Mouse (Mus musculus) layer of hippocampus, adult 2 months (tissue): ENCODE results near the gene Plekhm1. TPM values are rescaled to one million over a fixed set of nuclear protein-coding genes. Genes with fewer than 3 reads are reported as not detected.
"Not testable (repeated sequence)": the region's sequence is repeated elsewhere in the genome, so short reads cannot be mapped to it uniquely, and the experiment has no call there.

Source experiments
- DNase-seq, 2 experiments: peaks; one replicate each; pipeline ENCODE4 v3.0.0; 2022; ENCODE audit warnings: low spot score in 2 of 2
- H3K27ac ChIP-seq: fragments of 200-600 bp; 2 replicates; pipeline ENCODE4 v1.8.1; 2022
- H3K4me3 ChIP-seq: fragments of 200-600 bp; 2 replicates; pipeline ENCODE4 v1.8.1; 2022; ENCODE audit warnings: mild to moderate bottlenecking
- CTCF ChIP-seq: fragments of 200-600 bp; conservative IDR thresholded peaks from 2 replicates; pipeline ENCODE4 v1.8.1; 2022; ENCODE audit warnings: antibody characterized with exemption, mild to moderate bottlenecking, moderate library complexity
- long read RNA-seq, 2 experiments: library from polyadenylated mRNA; stranded (forward); transcript quantifications; one replicate each; pipeline ENCODE4 v2.0.0; 2021; ENCODE audit warnings: borderline mapping rate in 2 of 2
- total RNA-seq, 2 experiments: library from RNA; stranded (reverse); gene quantifications; 2 replicates each; pipeline ENCODE4 v1.2.3; 2021

Gene Plekhm1
- total RNA-seq, result 10 to 100 TPM; 18.3 to 20.3 TPM
- long read RNA-seq, experiment 1, full-length matches to known transcripts, result 5 of 10 reads
- long read RNA-seq, experiment 1, partial matches to known transcripts, result 3 of 10 reads
- long read RNA-seq, experiment 1, other reads (novel, unspliced or antisense), result 2 of 10 reads
- long read RNA-seq, experiment 2, full-length matches to known transcripts, result 6 of 14 reads
- long read RNA-seq, experiment 2, partial matches to known transcripts, result 5 of 14 reads
- long read RNA-seq, experiment 2, other reads (novel, unspliced or antisense), result 3 of 14 reads

GRCm38 (mm10) chr11:103411981-103412949 is at the start of gene Plekhm1:
Gene Plekhm1 (minus strand): TSS chr11:103412687.
- TF ChIP-seq CTCF, result no peak
- Histone ChIP-seq H3K27ac (peak within 1 kb of the TSS; percentile 87), H3K4me3 (peak within 1 kb of the TSS; percentile 81)
- peak; percentile 95 to 97 for DNase-seq

DNA sequence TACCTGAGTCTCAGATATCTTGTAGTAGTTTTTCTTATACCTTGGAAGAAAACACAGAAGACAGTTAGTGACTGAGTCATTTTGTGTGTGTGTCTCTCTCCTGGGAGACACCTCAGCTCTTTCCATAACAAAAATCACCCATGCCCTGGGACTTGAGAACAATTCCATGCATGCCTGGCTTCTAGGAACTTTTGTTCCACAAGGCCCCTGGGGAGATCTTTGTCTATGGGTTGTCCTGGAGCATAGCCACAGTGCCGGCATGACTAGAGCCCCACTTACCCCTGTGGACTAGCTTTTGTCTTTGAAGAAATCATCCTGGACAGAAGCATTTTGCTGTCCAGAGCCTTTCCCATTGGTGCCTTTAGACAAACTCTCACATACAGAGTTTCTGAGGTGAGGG is 38.6 kb upstream of the Plekhm1 start:
- not testable (repeated sequence) for H3K27ac ChIP-seq, H3K4me3 ChIP-seq, DNase-seq

- not testable (repeated sequence) for H3K4me3 ChIP-seq, H3K27ac ChIP-seq, DNase-seq
These were observed 37.2 kb upstream of the Plekhm1 start for GRCm38 (mm10) chr11:103449721-103450120.

GRCm38 (mm10) chr11:103443678-103444077 is 31.2 kb upstream of the Plekhm1 start:
- no peak for DNase-seq
- TF ChIP-seq CTCF, result no peak
- Histone ChIP-seq H3K4me3 (no peak overlapping the region), H3K27ac (no peak overlapping the region)

DNA sequence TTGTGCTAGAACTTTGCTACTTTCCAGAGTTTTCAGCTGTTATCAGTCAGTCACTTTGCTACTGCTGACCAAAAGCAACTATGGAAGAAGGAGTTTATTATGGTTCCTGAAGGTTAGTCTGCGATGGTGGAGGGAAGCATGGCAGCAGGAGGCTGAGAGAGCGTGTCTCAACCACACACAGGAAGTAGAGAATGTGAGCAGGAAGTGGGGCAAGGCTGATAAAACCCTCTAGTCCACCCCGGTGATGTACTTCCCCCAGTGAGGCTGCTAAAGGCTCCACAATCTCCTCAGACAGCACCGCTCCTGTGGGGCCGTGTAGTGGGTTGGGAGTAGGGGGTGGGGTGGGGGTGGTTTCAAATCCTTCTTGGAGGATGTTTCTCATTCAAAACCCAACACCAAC is 23.8 kb upstream of the Plekhm1 start:
- no peak for TF ChIP-seq CTCF
- DNase-seq, result no peak

GRCm38 (mm10) chr11:103425031-103425430 is 12.5 kb upstream of the Plekhm1 start:
- no peak overlapping the region for H3K4me3 ChIP-seq
- no peak for DNase-seq
- TF ChIP-seq CTCF, result no peak
- H3K27ac ChIP-seq, result no peak overlapping the region

More for the DNA sequence above, 23.8 kb upstream of the Plekhm1 start:
- H3K27ac ChIP-seq, result no peak overlapping the region
- no peak overlapping the region for H3K4me3 ChIP-seq

GRCm38 (mm10) chr11:103419667-103420066 is 7.2 kb upstream of the Plekhm1 start:
- no peak for TF ChIP-seq CTCF
- Histone ChIP-seq H3K27ac (no peak overlapping the region), H3K4me3 (no peak overlapping the region)
- no peak for DNase-seq

DNA sequence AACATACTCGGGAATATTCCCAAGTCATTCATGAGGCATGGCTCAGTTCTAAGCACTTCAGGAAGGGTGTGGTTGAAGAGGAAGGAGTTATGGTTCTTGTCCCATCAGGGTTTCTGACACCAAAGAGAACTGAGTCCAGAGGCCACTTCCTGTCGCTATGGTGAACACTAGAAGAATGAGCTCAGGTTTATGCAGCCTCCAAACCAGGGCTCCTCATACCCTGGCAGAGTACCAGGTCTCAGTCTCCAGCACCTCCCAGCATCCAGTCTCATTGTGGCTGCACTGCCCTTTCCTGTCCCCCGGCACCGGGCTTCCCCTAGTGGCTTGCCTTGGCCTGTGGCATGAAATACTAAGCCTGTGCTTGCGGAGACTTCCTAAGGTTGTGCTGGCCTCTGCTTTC is 6.7 kb upstream of the Plekhm1 start:
- no peak for DNase-seq
- TF ChIP-seq CTCF, result peak; percentile 42
- Histone ChIP-seq H3K27ac (no peak overlapping the region), H3K4me3 (no peak overlapping the region)

DNA sequence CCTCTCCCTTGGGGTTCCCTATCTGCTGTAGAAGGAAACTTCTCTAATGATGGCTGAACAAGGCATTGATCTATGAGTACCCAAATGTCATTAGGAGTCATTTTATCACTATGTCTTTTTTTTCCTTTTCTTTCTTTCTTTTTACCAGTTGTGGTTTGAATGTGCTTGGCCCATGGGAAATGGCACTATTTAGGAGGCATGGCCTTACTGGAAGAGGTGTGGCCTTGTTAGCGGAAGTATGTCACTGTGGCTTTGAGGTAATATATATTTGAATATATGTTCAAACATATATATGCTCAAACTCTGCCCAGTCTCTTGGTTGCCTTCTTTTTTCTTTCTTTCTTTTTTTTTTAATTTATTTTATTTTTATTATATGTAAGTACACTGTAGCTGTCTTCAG is 1.0 kb upstream of the Plekhm1 start:
- Histone ChIP-seq H3K27ac (no peak overlapping the region), H3K4me3 (no peak overlapping the region)
- TF ChIP-seq CTCF, result no peak
- DNase-seq, result no peak

GRCm38 (mm10) chr11:103412950-103413423 is 500 bp upstream of the Plekhm1 start:
- no peak for TF ChIP-seq CTCF
- H3K4me3 ChIP-seq, result peak overlapping the region; percentile 81
- H3K27ac ChIP-seq, result peak overlapping the region; percentile 87
- no peak for DNase-seq

- DNase-seq, result no peak
- H3K27ac ChIP-seq, result no peak overlapping the region
- TF ChIP-seq CTCF, result no peak
- H3K4me3 ChIP-seq, result peak overlapping the region; percentile 81
These were observed 1.2 kb downstream of the Plekhm1 start for GRCm38 (mm10) chr11:103411301-103411700.

DNA sequence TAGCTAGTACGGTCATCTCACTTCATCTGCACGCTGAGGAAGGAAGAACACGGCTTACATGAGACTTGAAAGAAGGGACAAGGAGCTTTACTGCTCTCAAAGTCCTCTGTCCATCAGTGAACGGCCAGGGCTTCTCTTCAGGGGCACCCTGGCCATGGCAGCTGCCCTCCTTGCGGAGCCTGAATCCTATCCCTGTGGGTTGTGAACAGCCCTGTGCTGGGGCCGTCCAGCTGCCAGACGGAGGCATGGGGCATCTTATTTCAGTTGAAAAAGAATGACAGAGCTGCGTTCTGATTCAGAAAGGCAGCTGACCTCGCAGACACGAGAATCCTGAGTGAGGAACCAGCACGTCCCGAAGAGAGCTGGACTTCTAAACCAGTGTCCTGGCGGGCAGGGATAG is 3.6 kb downstream of the Plekhm1 start:
- Histone ChIP-seq H3K4me3 (no peak overlapping the region), H3K27ac (no peak overlapping the region)
- no peak for DNase-seq
- TF ChIP-seq CTCF, result no peak

DNA sequence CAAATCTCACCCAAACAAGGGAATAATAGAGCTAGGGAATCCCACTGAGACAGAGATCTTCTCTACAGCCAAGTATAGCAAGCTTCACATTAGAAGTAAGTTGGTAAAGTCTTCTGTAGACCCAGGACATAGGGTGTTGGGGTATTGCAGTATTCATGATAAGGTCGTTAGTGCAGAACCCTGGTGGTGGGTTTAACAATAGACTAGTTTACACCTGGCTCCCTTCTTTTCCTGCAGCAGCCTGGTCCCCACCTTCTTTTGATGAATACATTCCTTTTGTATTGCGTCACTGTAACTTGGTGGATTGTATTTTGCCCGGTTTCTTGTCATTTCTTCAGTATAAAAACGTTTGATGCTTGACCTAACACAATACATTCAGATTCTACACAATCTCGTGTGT is 5.4 kb downstream of the Plekhm1 start:
- not testable (repeated sequence) for H3K4me3 ChIP-seq, H3K27ac ChIP-seq, DNase-seq
